Mouse (Mus musculus) layer of hippocampus, adult 18-20 months (tissue): ENCODE results near the gene Otop2. TPM values are rescaled to one million over a fixed set of nuclear protein-coding genes. Genes with fewer than 3 reads are reported as not detected.

Source experiments
- DNase-seq, 2 experiments: peaks; one replicate each; pipeline ENCODE4 v3.0.0; 2022; ENCODE audit warnings: low spot score in 2 of 2
- total RNA-seq, 2 experiments: library from RNA; stranded (reverse); gene quantifications; 2 replicates each; pipeline ENCODE4 v1.2.3; 2021

Gene Otop2
- total RNA-seq, 2 experiments from 2014 or later: 0.20 to 1.0 TPM

DNA sequence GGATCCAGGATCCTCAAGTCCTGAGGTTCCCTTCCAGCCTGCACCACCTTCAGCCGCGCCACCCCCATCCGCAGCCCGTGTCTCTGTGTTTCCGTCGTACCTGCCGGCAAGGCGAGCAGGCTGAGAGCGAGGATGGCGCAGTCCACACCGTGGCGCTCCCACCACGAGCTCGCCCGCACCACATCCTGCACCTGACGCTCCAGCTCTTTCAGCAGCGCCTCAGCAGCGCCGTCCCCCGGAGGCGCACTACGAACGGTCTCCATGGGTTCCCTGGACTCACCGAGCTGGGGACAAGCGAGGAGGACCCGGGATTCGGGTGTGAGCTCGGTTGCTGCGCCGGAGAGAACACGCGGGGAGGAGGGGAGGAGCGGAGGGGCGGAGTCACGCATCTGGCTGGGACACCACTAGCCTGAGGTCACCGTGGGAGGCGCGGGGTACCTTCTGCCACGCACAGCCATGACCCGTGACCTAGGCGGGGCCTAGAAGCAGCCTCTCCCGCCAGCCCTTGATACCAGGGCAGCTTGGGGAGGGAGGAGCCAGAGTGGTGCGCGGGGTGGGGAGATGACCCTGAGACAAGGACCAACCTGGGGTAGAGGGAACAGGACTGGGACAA is 9.6 kb upstream of the Otop2 start, which contains the start of gene Fads6:
TSS of gene Fads6 (minus strand) at position 450 of the 613 bp plus-strand sequence.
- DNase-seq: peak; percentile 61 to 77

GRCm38 (mm10) chr11:115298160-115298559 is 8.8 kb upstream of the Otop2 start:
- no peak for DNase-seq

DNA sequence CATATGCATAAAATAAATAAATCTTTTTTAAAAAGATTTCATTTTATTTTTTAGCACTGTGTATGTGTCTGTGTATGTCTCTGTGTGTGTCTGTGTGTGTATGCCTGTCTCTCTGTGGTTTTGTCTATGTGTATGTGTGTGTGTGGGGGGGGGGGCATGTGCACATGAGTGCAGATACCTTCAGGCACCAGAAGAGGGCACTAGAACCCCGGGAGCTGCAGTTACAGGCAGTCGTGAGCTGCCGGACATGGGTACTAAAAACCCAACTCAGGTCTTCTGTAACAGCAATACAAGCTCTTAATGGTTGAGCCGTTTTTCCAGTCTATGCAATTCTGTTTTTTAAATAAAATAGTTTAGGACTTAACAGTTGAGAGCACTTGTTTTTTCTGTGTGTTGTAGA is 6.2 kb upstream of the Otop2 start:
- no peak for DNase-seq

DNA sequence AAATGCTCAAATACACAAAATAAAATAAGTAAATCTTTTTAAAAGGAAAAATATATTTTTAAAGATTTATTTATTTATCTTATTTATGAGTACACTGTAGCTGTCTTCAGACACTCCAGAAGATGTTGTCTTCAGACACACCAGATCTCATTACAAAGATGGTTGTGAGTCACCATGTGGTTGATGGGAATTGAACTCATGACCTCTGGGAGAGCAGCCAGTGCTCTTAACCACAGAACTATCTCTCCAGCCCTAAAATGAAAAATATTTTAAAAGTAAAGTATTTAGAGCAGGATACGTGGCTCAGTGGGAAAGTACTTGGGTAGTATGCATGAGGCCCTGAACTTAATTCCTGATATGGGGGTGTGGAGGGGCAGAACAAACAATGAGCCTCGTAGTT is 5.6 kb upstream of the Otop2 start:
- DNase-seq: no peak

DNA sequence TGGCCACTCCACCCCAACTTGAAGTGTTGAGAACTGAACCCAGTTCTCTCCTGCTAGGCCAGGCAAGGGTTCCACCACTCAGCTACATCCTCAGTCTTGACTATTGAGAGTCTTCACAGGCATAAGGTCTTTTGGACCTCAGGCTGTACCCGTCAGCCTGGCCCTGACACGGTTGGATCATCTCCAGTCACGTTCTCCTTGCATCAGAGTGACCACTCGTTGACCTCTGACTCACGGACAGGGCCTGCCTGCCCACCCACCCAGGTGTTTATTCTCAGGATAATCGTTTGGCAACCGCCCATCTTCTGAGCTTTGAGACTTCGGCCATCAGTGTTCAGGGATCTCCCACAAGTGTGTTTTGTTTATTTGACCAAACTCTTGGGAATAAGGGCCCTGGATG is 3.8 kb upstream of the Otop2 start:
- no peak for DNase-seq

- no peak for DNase-seq
These were observed 1.8 kb downstream of the Otop2 start for GRCm38 (mm10) chr11:115308781-115309180.

GRCm38 (mm10) chr11:115314249-115314648 is 7.3 kb downstream of the Otop2 start:
- DNase-seq: no peak

DNA sequence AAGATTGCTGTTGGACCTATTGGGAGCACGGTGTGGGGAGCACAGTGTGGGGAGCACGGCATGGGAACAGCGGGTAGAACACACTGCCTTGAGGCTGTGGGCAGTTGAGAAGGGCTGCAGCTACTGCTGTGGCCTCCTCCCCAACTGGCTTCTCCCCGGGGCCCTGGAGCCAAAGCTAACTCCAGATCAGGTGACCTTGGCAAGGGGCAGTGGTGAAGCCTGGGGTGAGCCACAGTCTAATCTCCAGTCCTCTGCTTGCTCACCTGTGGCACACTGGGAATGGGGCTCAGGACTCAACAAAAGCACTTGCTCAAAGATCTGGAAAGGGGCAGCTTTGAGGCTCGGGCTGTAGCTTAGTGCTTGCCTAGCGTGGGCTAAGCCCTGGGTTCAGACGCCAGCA is 10.2 kb downstream of the Otop2 start:
- no peak for DNase-seq

DNA sequence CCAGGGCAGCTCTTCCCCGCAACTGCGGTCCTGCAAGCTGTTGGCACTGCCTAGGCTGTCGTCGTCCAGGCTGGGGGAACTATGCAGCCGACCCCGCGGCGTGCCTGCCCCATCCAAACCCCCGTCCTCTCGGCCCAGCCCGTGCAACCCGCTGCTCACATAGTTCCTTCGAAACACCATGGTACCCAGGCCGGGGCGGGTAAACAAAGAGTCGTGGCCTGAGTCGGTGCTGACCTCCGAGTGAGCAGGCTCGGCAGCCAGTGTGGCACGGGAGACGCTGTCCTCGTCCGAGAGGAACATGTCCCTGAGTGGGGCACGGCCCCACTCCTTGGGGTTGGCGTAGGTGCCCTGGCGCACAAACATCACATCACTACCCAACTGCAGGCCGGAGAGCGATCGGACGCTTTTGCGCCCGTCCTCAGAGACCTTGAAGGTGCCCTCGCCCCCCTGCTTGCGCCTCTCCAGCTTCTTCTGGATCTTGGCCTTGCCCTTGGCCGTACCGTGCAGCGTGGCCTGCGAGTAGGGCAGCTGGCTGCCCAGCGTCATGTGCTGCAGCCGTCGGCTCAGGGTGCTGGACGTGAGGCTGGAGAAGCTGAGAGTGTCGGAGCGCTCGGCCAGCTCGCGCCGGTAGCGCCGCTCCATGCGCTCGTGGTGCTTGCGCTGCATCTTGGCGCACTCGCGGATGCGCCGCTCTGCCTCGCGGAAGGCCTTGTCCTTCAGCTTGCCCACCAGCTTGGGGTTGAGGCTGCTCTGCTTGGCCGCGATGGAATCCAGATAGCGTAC is 11.5 kb downstream of the Otop2 start:
- no peak for DNase-seq

GRCm38 (mm10) chr11:115319704-115320383 is 12.9 kb downstream of the Otop2 start:
- DNase-seq: no peak

DNA sequence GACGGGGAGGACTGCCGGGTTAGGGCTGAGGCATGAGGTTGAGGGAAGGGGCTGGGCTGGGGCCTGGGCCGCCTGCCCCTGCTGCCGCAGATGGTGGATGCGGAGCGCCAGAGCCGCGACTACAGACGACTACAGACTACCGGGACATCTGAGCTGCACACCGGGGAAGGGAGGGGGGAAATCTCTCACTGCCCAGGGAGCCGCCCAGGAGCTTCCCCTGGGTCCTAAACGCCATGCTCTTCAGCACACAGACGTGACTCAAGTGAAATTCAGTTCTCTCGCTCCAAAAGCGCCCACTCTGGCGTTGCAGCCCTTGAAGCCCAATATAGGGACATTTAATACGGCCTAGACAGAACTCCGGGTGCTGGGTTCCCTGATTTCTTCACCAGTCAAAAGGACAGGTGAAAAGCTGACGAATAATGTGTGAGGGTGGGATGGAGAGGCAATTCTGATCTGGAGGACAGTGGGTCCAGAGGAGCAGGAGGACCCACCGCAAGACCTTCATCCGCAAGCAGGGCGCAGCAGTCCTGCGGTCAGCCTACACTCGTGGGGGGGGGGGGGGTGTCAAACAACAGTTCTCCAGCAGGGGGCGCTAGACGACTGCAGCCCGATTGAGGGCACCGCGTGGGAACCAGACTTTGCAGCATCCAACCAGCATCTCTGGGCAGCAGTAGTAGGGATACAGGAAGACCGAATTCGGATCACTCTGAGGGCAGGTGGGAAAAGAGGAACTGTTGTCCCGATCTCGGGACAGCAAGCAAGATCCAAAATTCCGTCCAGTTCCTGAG is 15.1 kb downstream of the Otop2 start, which contains the start of gene Ush1g:
TSS of gene Ush1g (minus strand) at position 136 of the 788 bp plus-strand sequence.
- peak in 1 of 2 experiments; percentile 31 for DNase-seq

GRCm38 (mm10) chr11:115323354-115323753 is 16.4 kb downstream of the Otop2 start:
- DNase-seq: no peak

- DNase-seq: peak; percentile 28 to 50
These were observed 19.8 kb downstream of the Otop2 start for GRCm38 (mm10) chr11:115326730-115327129.

DNA sequence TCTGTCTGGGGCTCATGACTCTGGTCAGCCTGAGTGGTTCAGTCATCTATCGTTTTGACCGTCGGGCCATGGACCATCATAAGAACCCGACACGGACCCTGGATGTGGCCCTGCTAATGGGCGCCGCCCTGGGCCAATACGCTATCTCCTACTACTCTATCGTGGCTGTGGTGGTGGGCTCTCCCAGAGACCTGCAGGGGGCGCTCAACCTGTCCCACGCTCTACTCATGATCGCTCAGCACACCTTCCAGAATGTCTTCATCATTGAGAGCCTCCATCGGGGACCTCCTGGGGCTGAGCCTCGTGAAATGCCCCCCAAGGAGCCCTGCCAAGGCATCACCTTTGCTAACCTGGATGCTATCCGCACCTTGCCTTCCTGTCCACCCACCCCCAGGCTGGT is 22.4 kb downstream of the Otop2 start:
- DNase-seq: no peak

GRCm38 (mm10) chr11:115334531-115334930 is 27.6 kb downstream of the Otop2 start, which contains the start of gene Otop3:
Gene Otop3 (plus strand): TSS chr11:115334731.
- DNase-seq: no peak

GRCm38 (mm10) chr11:115335223-115335622 is 28.3 kb downstream of the Otop2 start:
- DNase-seq: no peak

GRCm38 (mm10) chr11:115336115-115336514 is 29.2 kb downstream of the Otop2 start:
- DNase-seq: no peak

DNA sequence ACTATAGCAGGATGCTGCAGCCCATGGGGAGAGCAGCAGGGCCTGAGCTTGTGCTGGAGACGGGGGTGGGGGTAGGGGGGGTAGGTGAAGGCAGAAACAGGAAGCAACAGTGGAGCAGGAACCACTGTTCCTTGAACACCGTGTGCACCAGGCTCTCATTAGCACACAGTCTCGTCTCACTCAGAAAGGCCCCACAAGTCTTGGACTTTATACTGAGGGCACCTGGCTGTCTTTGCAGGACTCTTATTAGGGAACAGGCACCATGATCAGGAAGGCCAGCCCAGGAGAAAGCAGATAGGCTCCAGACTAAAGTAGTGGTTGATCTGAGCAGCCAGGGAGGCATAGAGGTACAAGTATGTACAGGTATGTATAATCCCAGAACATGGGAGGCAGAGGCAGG is 30.4 kb downstream of the Otop2 start:
- no peak for DNase-seq

- no peak for DNase-seq
These were observed 30.9 kb downstream of the Otop2 start for GRCm38 (mm10) chr11:115337826-115338225.

DNA sequence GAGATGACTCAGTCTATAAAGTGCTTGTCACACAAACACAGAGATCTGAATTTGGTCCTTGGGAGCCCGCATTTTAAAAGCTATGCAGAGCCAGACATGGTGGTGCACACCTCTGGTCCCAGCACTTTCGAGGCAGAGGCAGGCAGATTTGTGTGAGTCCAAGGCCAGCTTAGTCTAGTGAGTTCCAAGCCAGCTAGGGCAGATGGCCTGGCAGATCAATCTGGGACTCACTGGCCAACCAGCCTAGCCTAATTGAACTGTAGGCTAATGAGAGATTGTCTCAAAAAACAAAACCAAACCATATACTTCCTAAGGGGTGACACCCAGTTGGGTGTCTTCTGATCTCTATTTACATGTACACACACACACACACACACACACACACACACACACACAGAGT is 34.3 kb downstream of the Otop2 start:
- DNase-seq: no peak

- no peak for DNase-seq
These were observed 34.9 kb downstream of the Otop2 start for GRCm38 (mm10) chr11:115341866-115342265.
